Mouse (Mus musculus) embryonic facial prominence, embryonic 12.5 days (tissue): ENCODE data around the gene Lrch1. TPM values are rescaled to one million over a fixed set of nuclear protein-coding genes. Genes with fewer than 3 reads are reported as not detected.
A peak's percentile ranks its signal among the peaks of the same experiment; 100 is the strongest.

ENCODE experiments used
- ATAC-seq: fragments of 200-750 bp; cut with Nextera tagmentation; 2 replicates; pipeline ENCODE4 v1.8.0; 2017; ENCODE audit not compliant: insufficient number of reproducible peaks, insufficient read depth, low FRiP score, low TSS enrichment
- H3K27ac ChIP-seq: fragments of 300-500 bp; sonication (generic); 2 replicates; pipeline ENCODE4 v1.5.1; 2016; ENCODE audit warnings: mild to moderate bottlenecking
- H3K27me3 ChIP-seq: fragments of 300-500 bp; sonication (generic); 2 replicates; pipeline ENCODE4 v1.6.1; 2016; ENCODE audit warnings: mild to moderate bottlenecking, moderate library complexity
- H3K36me3 ChIP-seq: fragments of 300-500 bp; sonication (generic); 2 replicates; pipeline ENCODE4 v1.6.1; 2016; ENCODE audit warnings: mild to moderate bottlenecking
- H3K4me1 ChIP-seq: fragments of 300-500 bp; sonication (generic); 2 replicates; pipeline ENCODE4 v1.6.1; 2016
- H3K4me2 ChIP-seq: fragments of 300-500 bp; sonication (generic); replicated peaks from 2 replicates; pipeline ENCODE4 v1.6.1; 2016; ENCODE audit warnings: mild to moderate bottlenecking, moderate library complexity
- H3K4me3 ChIP-seq: fragments of 300-500 bp; sonication (generic); 2 replicates; pipeline ENCODE4 v1.5.1; 2016; ENCODE audit warnings: mild to moderate bottlenecking
- H3K9ac ChIP-seq: fragments of 300-500 bp; sonication (generic); 2 replicates; pipeline ENCODE4 v1.6.1; 2016; ENCODE audit warnings: mild to moderate bottlenecking, moderate library complexity
- H3K9me3 ChIP-seq: fragments of 300-500 bp; sonication (generic); 2 replicates; pipeline ENCODE4 v1.6.1; 2016; ENCODE audit warnings: mild to moderate bottlenecking, moderate library complexity
- WGBS: fragments of 180-500 bp; shearing (Covaris S2); methylation state at CpG from one replicate; pipeline ENCODE4 v1.1.7; 2016; 5-methylcytosine and 5-hydroxymethylcytosine counted together
- polyA plus RNA-seq: library from polyadenylated mRNA; unstranded; fragments of >200 nt; fragmentation: Nextera tagmentation; extraction: Ambion mirVana; gene quantifications from 2 replicates; pipeline ENCODE4 v1.2.1, GENCODE M21; 2016

Lrch1 gene
- polyA plus RNA-seq, 1 experiment from 2014 or later = 15.7 TPM

GRCm38 (mm10) chr14:74841708-74842107 is 106.0 kb downstream of the Lrch1 start:
- H3K4me3 ChIP-seq = no peak overlapping the region
- 81% methylated on average over 2 of the region's 2 CpGs for WGBS

GRCm38 (mm10) chr14:74841297-74841696 is 106.4 kb downstream of the Lrch1 start:
- 58% methylated on average over 3 of the region's 3 CpGs for WGBS

More at GRCm38 (mm10) chr14:74841708-74842107, 106.0 kb downstream of the Lrch1 start:
- Histone ChIP-seq H3K9ac (no peak overlapping the region), H3K4me2 (no peak overlapping the region), H3K27me3 (no peaks in the 10 kb centered on the region), H3K9me3 (no peaks in the 10 kb centered on the region), H3K4me1 (peaks cover 17% of the 10 kb centered on the region), H3K27ac (no peak overlapping the region), H3K36me3 (no peaks in the 10 kb centered on the region)
- ATAC-seq = no peak

GRCm38 (mm10) chr14:74840820-74841219 is 106.9 kb downstream of the Lrch1 start:
- Histone ChIP-seq H3K4me2 (no peak overlapping the region), H3K36me3 (no peaks in the 10 kb centered on the region), H3K9ac (no peak overlapping the region), H3K4me3 (no peak overlapping the region), H3K9me3 (no peaks in the 10 kb centered on the region), H3K27me3 (no peaks in the 10 kb centered on the region), H3K4me1 (peaks cover 10% of the 10 kb centered on the region), H3K27ac (no peak overlapping the region)
- ATAC-seq = no peak
- 30% methylated on average over 3 of the region's 3 CpGs for WGBS

More at GRCm38 (mm10) chr14:74841297-74841696, 106.4 kb downstream of the Lrch1 start:
- Histone ChIP-seq H3K9ac (no peak overlapping the region), H3K4me1 (peaks cover 13% of the 10 kb centered on the region), H3K27ac (no peak overlapping the region), H3K27me3 (no peaks in the 10 kb centered on the region), H3K4me2 (no peak overlapping the region), H3K9me3 (no peaks in the 10 kb centered on the region), H3K4me3 (no peak overlapping the region), H3K36me3 (no peaks in the 10 kb centered on the region)
- no peak for ATAC-seq

- 79% methylated on average over 2 of the region's 2 CpGs for WGBS
- H3K36me3 ChIP-seq = no peaks in the 10 kb centered on the region
- no peak overlapping the region for H3K9ac ChIP-seq
- no peaks in the 10 kb centered on the region for H3K9me3 ChIP-seq
- no peak overlapping the region for H3K4me3 ChIP-seq
- ATAC-seq = no peak
- H3K4me2 ChIP-seq = no peak overlapping the region
- H3K27ac ChIP-seq = no peak overlapping the region
- no peaks in the 10 kb centered on the region for H3K27me3 ChIP-seq
- H3K4me1 ChIP-seq = peaks cover 7% of the 10 kb centered on the region
These were observed 107.3 kb downstream of the Lrch1 start for GRCm38 (mm10) chr14:74840328-74840727.

GRCm38 (mm10) chr14:74838816-74839215 is 108.9 kb downstream of the Lrch1 start:
- Histone ChIP-seq H3K9me3 (no peaks in the 10 kb centered on the region), H3K27ac (no peak overlapping the region), H3K9ac (no peak overlapping the region), H3K27me3 (no peaks in the 10 kb centered on the region), H3K36me3 (no peaks in the 10 kb centered on the region), H3K4me3 (no peak overlapping the region), H3K4me1 (peaks cover 7% of the 10 kb centered on the region), H3K4me2 (no peak overlapping the region)
- no peak for ATAC-seq
- WGBS = 81% methylated on average over 7 of the region's 7 CpGs

- Histone ChIP-seq H3K4me3 (no peak overlapping the region), H3K36me3 (no peaks in the 10 kb centered on the region), H3K9me3 (no peaks in the 10 kb centered on the region), H3K27ac (no peak overlapping the region), H3K4me2 (no peak overlapping the region), H3K9ac (no peak overlapping the region), H3K27me3 (no peaks in the 10 kb centered on the region), H3K4me1 (no peaks in the 10 kb centered on the region)
- WGBS = 79% methylated on average over 1 of the region's 1 CpGs
- ATAC-seq = no peak
These were observed 112.7 kb downstream of the Lrch1 start for GRCm38 (mm10) chr14:74835010-74835409.

GRCm38 (mm10) chr14:74834215-74834614 is 113.5 kb downstream of the Lrch1 start:
- Histone ChIP-seq H3K27ac (no peak overlapping the region), H3K4me3 (no peak overlapping the region), H3K9ac (no peak overlapping the region), H3K9me3 (no peaks in the 10 kb centered on the region), H3K4me2 (no peak overlapping the region), H3K27me3 (no peaks in the 10 kb centered on the region), H3K4me1 (no peaks in the 10 kb centered on the region), H3K36me3 (no peaks in the 10 kb centered on the region)
- 100% methylated on average over 1 of the region's 1 CpGs for whole genome bisulfite sequencing
- no peak for ATAC-seq

GRCm38 (mm10) chr14:74831653-74832052 is 116.0 kb downstream of the Lrch1 start:
- Histone ChIP-seq H3K9me3 (no peaks in the 10 kb centered on the region), H3K9ac (no peak overlapping the region), H3K36me3 (no peaks in the 10 kb centered on the region), H3K4me2 (no peak overlapping the region), H3K27me3 (no peaks in the 10 kb centered on the region), H3K27ac (no peak overlapping the region), H3K4me1 (no peaks in the 10 kb centered on the region), H3K4me3 (no peak overlapping the region)
- no peak for ATAC-seq
- WGBS = 84% methylated on average over 5 of the region's 5 CpGs

GRCm38 (mm10) chr14:74831050-74831449 is 116.6 kb downstream of the Lrch1 start:
- Histone ChIP-seq H3K27ac (no peak overlapping the region), H3K9ac (no peak overlapping the region)

GRCm38 (mm10) chr14:74830591-74830990 is 117.1 kb downstream of the Lrch1 start:
- no peak overlapping the region for H3K9ac ChIP-seq
- no peaks in the 10 kb centered on the region for H3K4me1 ChIP-seq
- no peak overlapping the region for H3K4me2 ChIP-seq
- H3K27ac ChIP-seq = no peak overlapping the region
- H3K27me3 ChIP-seq = no peaks in the 10 kb centered on the region
- 67% methylated on average over 2 of the region's 2 CpGs for WGBS
- H3K36me3 ChIP-seq = no peaks in the 10 kb centered on the region
- no peak overlapping the region for H3K4me3 ChIP-seq
- no peaks in the 10 kb centered on the region for H3K9me3 ChIP-seq
- no peak for ATAC-seq

More at GRCm38 (mm10) chr14:74831050-74831449, 116.6 kb downstream of the Lrch1 start:
- no peak for ATAC-seq
- H3K4me2 ChIP-seq = no peak overlapping the region
- no peaks in the 10 kb centered on the region for H3K36me3 ChIP-seq
- no peaks in the 10 kb centered on the region for H3K9me3 ChIP-seq
- no peaks in the 10 kb centered on the region for H3K27me3 ChIP-seq
- WGBS = 80% methylated on average over 5 of the region's 5 CpGs
- H3K4me3 ChIP-seq = no peak overlapping the region
- no peaks in the 10 kb centered on the region for H3K4me1 ChIP-seq

- no peak overlapping the region for H3K4me3 ChIP-seq
- ATAC-seq = no peak
- H3K36me3 ChIP-seq = 0 out of 2 replicates have a peak, but pooled peaks cover 3% of the 10 kb centered on the region
- no peak overlapping the region for H3K9ac ChIP-seq
- 72% methylated on average over 7 of the region's 7 CpGs for WGBS
- no peak overlapping the region for H3K27ac ChIP-seq
- no peaks in the 10 kb centered on the region for H3K27me3 ChIP-seq
- peaks cover 6% of the 10 kb centered on the region for H3K4me1 ChIP-seq
- H3K9me3 ChIP-seq = no peaks in the 10 kb centered on the region
- no peak overlapping the region for H3K4me2 ChIP-seq
These were observed 124.7 kb downstream of the Lrch1 start for GRCm38 (mm10) chr14:74822757-74823680.

GRCm38 (mm10) chr14:74822048-74822447 is 125.6 kb downstream of the Lrch1 start:
- H3K4me1 ChIP-seq = peaks cover 6% of the 10 kb centered on the region
- 0 out of 2 replicates have a peak overlapping the region, but pooled peaks have one; percentile 65 for H3K27ac ChIP-seq
- no peak overlapping the region for H3K4me3 ChIP-seq
- no peaks in the 10 kb centered on the region for H3K27me3 ChIP-seq
- 0 out of 2 replicates have a peak, but pooled peaks cover 3% of the 10 kb centered on the region for H3K36me3 ChIP-seq
- no peak overlapping the region for H3K9ac ChIP-seq
- WGBS = 19% methylated on average over 2 of the region's 2 CpGs
- no peak overlapping the region for H3K4me2 ChIP-seq
- no peaks in the 10 kb centered on the region for H3K9me3 ChIP-seq
- no peak for ATAC-seq
